Mouse (Mus musculus): Measurements from ENCODE around the gene Rmdn2.

DNA sequence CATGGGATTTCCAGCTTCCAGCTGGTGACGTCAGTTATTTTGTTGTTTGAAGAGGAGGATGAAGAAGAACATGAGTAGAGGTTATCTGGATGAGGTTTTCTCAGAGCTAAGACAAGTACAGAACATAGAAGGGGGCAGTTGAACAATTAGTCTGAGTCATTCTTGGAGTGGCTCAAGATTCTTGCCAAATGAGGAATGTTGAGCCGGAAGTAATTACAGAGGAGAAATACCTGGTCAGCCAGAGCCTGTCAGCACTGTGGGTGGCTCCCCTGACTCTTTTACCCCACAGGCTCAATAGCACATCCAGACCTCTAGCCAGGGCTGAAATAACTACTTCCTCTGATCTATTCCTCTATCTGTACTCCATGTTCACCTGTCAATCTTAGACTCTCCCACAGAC lies 59.2 kb downstream of the Rmdn2 start:
- TF ChIP-seq POLR2A (IDR thresholded peaks at IDR 0.05; ENCODE audit: low read depth, low read length) (no peak), CTCF (IDR thresholded peaks at IDR 0.05; ENCODE audit: borderline replicate concordance, insufficient read depth, low read length) (no peak)
